Mouse (Mus musculus) left cerebral cortex, adult 6 months (tissue): Measurements from ENCODE around the gene Itgb4. TPM values are rescaled to one million over a fixed set of nuclear protein-coding genes. Genes with fewer than 3 reads are reported as not detected.

Source experiments
- long read RNA-seq, 2 experiments: library from polyadenylated mRNA; unstranded; transcript quantifications; one replicate each; pipeline ENCODE4 v2.0.0; 2019 to 2020
- polyA plus RNA-seq: library from polyadenylated mRNA; unstranded; fragments of <200 nt; fragmentation: Nextera tagmentation; gene quantifications from 2 replicates; pipeline ENCODE4 v1.2.3, GENCODE M21; 2021

The Itgb4 gene
- polyA plus RNA-seq = 3.5 and 3.7 TPM in 2 replicates
- long read RNA-seq, experiment 1, partial matches to known transcripts = 24 of 31 reads
- long read RNA-seq, experiment 1, other reads (novel, unspliced or antisense) = 7 of 31 reads
- long read RNA-seq, experiment 2, partial matches to known transcripts = 3 of 3 reads
- long read RNA-seq, experiment 2, other reads (novel, unspliced or antisense) = 0 of 3 reads

DNA sequence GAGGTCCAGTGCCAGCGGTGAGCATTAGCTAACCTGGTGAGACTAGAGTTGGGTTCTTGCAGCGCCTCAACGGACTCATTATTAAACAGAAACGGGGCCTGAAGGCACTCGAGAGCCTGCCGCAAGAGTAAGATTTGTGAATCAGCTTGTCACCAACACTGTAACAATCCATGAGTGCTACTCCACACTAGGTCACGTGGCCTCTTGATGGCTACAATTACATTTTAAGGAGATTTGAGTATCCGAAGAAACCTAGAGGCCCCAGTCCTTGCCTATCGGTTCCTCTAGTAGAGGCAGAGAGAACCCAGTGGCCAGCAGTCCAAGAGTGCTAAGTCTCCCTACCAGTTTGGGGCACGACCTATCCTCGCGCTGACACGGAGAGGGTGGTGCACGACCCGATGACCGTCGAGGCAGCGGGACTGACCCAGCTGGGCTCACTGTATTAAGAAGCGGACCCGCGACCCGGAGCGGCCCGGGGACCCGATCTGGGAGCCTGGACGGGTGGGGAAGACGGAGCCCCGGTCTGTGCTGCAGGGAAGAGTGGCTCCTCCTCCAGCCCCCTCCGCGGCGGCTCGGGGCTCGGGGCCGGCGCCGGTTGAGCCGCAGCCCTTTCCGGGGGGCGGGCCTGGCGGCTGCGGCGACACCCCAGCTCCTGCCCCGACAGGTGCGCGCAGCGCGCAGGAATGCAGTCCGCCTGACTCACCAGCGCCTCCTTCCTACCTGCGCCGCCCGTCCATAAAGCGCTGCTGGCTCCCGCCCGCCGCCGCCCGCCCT lies at the start of gene Itgb4:
TSS of gene Itgb4 (plus strand) at position 401 of the 774 bp plus-strand sequence.

DNA sequence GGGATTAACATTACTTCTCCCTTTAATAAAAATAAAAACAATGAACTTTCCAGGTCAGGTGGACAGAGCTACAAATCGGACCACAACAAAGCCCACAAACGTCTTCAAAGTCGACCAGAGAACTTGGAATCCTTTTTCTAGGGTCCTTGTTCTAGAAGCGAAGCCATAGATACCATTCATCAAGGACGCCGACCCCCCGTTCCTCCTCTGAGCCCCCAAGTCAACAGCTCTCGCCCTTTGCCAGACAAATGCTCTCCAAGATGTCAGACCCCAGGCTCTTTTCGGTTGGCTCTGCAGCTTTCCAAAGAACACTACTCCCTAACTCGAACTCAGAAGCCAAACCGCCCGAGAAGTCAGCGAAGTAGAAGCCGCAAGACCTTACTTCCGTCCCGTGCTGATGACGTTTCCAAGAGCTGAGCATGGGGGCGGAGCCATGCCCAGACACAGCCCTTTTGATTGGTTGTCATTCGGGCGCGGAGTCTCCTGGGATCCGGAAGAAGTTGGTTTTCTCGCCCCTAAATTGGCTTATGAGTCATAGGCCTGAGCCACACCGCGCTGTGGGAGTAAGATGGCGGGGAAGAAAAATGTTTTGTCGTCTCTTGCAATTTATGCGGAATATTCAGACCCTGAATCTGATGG lies 41.3 kb upstream of the Itgb4 start, which contains the start of the genes Sap30bp and Recql5:
TSS of gene Sap30bp (plus strand) at position 175 of the 639 bp plus-strand sequence.
TSS of gene Recql5 (minus strand) at position 370 of the 639 bp plus-strand sequence.

DNA sequence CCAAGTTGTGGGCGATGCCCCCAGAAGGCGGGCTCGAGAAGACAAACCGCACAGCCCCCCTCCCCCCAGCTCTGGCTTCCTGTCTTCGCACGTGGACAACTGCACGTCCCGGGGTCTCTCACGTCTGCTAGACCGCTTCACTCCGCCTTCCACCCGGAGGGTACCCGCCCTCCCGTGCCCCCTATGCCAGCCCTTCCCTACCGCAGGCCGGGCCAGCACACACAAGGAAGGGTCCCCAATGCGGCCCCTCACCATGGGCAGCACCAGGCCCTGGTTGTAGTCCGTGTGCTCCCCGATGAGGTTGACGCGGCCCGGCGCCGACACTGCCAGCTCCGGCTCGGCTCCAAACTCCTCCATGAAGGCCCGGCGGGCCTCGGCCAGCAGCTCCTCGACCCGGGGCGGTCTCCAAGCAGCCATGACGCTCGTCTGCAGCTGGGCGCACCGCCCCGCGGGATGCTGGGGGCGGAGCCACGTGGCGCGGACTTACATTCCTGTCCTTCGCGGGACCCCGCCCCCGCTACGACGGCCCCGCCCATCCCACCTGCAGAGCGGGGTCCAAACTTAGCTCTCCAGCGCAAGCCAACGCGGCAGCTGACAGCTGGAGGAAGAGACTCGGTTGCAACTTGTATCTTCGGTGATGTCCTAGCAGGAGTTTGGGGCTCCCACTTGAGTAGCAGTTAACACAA lies 37.9 kb downstream of the Itgb4 start, which contains the start of gene Galk1:
TSS of gene Galk1 (minus strand) at position 458 of the 686 bp plus-strand sequence.

DNA sequence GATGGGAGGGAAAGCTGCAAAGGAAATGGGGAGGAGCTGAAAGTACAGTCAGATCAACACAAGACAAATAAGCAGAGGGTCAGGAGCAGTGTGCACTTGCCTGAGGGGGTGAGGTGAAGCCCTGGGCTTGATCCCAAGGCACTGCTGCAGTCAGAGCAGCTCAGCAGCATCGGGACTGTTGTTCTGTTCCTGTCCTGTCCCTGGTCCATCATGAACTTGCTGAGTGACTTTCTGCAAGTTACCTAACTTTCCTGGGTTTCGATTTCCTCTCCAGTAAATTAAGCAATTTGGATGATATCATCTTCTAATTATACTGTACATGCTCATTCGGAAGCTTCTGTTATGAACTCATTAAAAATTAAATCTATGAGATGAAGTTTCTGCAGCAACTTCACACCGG lies 53.2 kb downstream of the Itgb4 start, which contains the start of gene H3f3b:
TSS of gene H3f3b (minus strand) at position 207 of the 400 bp plus-strand sequence.

DNA sequence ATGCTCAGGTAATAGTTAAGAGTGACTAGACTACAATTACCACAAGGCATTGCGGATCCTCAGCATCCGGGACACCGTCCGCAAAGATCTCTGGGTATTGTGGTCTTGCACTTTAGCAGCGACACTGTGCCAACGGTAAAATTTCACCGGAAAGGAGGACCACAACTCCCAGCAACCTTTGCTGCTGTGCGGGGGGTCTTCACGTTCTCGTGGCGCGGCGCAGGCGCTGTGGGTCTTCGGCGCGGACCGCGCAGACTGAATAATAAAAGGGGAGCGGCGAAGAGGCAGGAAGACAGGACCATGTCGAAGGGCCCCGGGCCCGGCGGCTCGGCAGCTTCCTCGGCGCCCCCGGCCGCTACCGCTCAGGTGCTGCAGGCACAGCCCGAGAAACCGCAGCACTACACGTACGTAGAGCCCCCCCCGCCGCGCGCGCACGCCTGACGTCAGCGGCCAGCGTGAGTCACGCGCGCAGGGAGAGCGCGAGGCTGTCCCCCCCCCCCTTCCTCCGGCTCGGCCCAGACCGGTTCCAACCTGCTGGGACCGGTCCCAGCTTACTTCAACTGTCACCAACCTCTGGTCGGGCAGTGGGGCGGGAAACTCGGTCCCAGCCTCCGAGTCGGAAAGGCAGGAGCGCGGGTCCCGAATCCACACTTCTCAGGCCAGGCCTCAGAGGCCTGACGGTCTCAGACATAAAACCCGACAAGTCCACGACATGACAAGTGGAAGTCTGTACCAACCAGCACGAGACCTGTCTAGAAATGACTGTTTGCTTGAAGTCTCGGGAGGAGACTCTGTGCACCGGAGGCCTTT lies 55.8 kb downstream of the Itgb4 start, which contains the start of gene Unk:
TSS of gene Unk (plus strand) at position 235 of the 810 bp plus-strand sequence.

Other genes starting within 250 kb of the Itgb4 start
- 18.1 and 22.2 TPM in 2 replicates for gene Tmem94, start 209.3 kb upstream of the Itgb4 start, polyA plus RNA-seq
- gene Caskin2, start 161.1 kb upstream of the Itgb4 start, polyA plus RNA-seq = 8.5 and 14.8 TPM in 2 replicates
- 5.4 and 6.0 TPM in 2 replicates for gene Tsen54, start 160.0 kb upstream of the Itgb4 start, polyA plus RNA-seq
- gene Llgl2, start 150.7 kb upstream of the Itgb4 start, polyA plus RNA-seq = 7.0 and 7.4 TPM in 2 replicates
- gene Myo15b, start 116.3 kb upstream of the Itgb4 start, polyA plus RNA-seq = 0.14 TPM in 1 of 2 replicates, not detected in the other
- 1.4 and 1.7 TPM in 2 replicates for gene Smim5, start 74.7 kb upstream of the Itgb4 start, polyA plus RNA-seq
- gene Smim6, start 62.7 kb upstream of the Itgb4 start, polyA plus RNA-seq = not detected in 2 replicates
- 26.6 and 36.8 TPM in 2 replicates for gene Sap30bp, start 41.4 kb upstream of the Itgb4 start, polyA plus RNA-seq
- gene Recql5, start 41.2 kb upstream of the Itgb4 start, polyA plus RNA-seq = 7.0 and 8.5 TPM in 2 replicates
- gene Galk1, start 38.0 kb downstream of the Itgb4 start, polyA plus RNA-seq = 19.0 and 23.7 TPM in 2 replicates
- 208 and 343 TPM in 2 replicates for gene H3f3b, start 53.3 kb downstream of the Itgb4 start, polyA plus RNA-seq
- gene Unk, start 55.6 kb downstream of the Itgb4 start, polyA plus RNA-seq = 5.8 and 7.4 TPM in 2 replicates
- 1.0 and 1.3 TPM in 2 replicates for gene Unc13d, start 103.3 kb downstream of the Itgb4 start, polyA plus RNA-seq
- 252 and 516 TPM in 2 replicates for gene Wbp2, start 112.3 kb downstream of the Itgb4 start, polyA plus RNA-seq
- gene Trim47, start 152.5 kb downstream of the Itgb4 start, polyA plus RNA-seq = 2.7 and 4.7 TPM in 2 replicates
- gene Trim65, start 156.4 kb downstream of the Itgb4 start, polyA plus RNA-seq = 2.0 and 2.8 TPM in 2 replicates
- 62.0 and 78.9 TPM in 2 replicates for gene Mrpl38, start 164.2 kb downstream of the Itgb4 start, polyA plus RNA-seq
- 25.2 and 27.1 TPM in 2 replicates for gene Fbf1, start 193.5 kb downstream of the Itgb4 start, polyA plus RNA-seq
- gene Ten1, start 224.1 kb downstream of the Itgb4 start, polyA plus RNA-seq = 100.0 and 109 TPM in 2 replicates
- 65.0 and 76.9 TPM in 2 replicates for gene Acox1, start 224.3 kb downstream of the Itgb4 start, polyA plus RNA-seq